Mouse (Mus musculus): ENCODE measurements around the gene Trip12. TPM values are rescaled to one million over a fixed set of nuclear protein-coding genes. Genes with fewer than 3 reads are reported as not detected.
A peak's percentile ranks its signal among the peaks of the same experiment; 100 is the strongest.

Gene Trip12
- polyA plus RNA-seq, 1 experiment from 2014 or later, result 64.4 TPM

DNA sequence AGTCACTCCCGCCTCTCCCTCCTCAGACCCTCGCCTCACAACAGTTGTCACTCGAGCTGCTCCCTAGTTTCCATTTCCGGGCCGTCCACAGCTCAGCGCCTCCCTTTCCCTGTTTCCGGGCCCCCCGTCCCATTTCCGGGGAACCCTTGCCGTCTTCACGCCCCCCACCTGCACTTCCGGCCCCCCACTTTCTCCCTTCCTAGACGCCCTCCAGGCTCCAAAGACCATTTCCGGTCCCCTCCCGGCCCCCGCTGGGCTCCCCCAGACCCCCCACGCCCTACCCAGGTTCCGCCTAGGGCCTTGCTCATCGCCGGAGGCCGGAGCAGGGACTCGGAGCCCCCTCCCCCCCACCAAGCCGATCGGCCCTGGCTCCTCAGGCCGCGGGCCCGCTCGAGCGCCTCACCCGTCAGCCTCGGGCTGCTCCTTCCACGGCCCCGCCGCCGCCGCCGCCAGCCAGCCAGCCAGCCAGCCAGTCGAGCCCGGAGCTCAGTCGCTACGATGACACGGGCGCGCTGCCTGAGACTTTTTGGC is 1.6 kb downstream of the Trip12 start:
- Histone ChIP-seq H3K9me3 (ENCODE audit: control insufficient read depth, low read length) (no peaks in the 10 kb centered on the region), H3K27ac (replicated peaks in 1 of 2; ENCODE audit: control insufficient read depth in 1 of 2, insufficient read depth in 1 of 2, low read depth in 2 of 2, low read length in 2 of 2) (peak overlapping the region; percentile 89 to 95), H3K4me2 (ENCODE audit: low read length) (peak overlapping the region; percentile 81), H3K4me1 (ENCODE audit: control insufficient read depth in 2 of 2, insufficient read depth in 2 of 2, low read length in 2 of 2) (peaks cover 0 to 14% of the 10 kb centered on the region in 2 experiments; a peak in 3 of 4 replicates), H3K9ac (ENCODE audit: low read length) (peak overlapping the region; percentile 99), H3K27me3 (ENCODE audit: control insufficient read depth, insufficient read depth, low read length) (no peaks in the 10 kb centered on the region), H3K4me3 (ENCODE audit: control insufficient read depth in 1 of 2, insufficient read depth in 1 of 2, low read depth in 1 of 2, low read length in 2 of 2) (peak overlapping the region; percentile 80 to 84), H3K36me3 (ENCODE audit: control insufficient read depth, insufficient read depth, low read length) (0 out of 2 replicates have a peak, but pooled peaks cover 6% of the 10 kb centered on the region)
- peak; percentile 46 for ATAC-seq (ENCODE audit: insufficient number of reproducible peaks, insufficient read depth, low FRiP score, low read depth)
- 2% methylated on average over 41 of the region's 44 CpGs for WGBS

DNA sequence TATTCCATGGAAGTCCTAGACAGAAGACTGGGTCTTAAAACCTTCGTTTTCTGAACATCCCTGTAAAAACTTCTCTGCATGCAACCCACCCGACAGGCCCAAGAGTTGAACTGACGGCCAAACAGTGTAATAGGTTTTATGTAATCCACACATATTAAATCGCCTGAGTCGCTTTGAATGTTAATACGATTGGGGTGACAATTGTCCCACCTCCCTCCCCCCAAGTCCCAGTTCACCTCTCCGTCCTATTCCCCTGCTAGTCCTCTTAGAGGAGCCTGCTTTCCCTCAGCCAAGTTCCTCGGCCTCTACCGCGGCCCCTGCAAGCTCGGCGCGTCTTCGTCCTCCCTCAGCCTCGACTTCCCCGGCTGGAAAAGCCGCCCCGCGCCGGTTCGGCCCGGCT is 2.2 kb downstream of the Trip12 start:
- H3K4me1 ChIP-seq (ENCODE audit: control insufficient read depth in 2 of 2, insufficient read depth in 2 of 2, low read length in 2 of 2), result peaks cover 0 to 14% of the 10 kb centered on the region in 2 experiments; a peak in 3 of 4 replicates
- peak overlapping the region; percentile 71 to 95 for H3K27ac ChIP-seq (replicated peaks in 1 of 2; ENCODE audit: control insufficient read depth in 1 of 2, insufficient read depth in 1 of 2, low read depth in 2 of 2, low read length in 2 of 2)
- H3K4me2 ChIP-seq (ENCODE audit: low read length), result peak overlapping the region; percentile 81
- no peak for ATAC-seq (ENCODE audit: insufficient number of reproducible peaks, insufficient read depth, low FRiP score, low read depth)
- peak overlapping the region; percentile 80 to 84 for H3K4me3 ChIP-seq (ENCODE audit: control insufficient read depth in 1 of 2, insufficient read depth in 1 of 2, low read depth in 1 of 2, low read length in 2 of 2)
- peak overlapping the region; percentile 99 for H3K9ac ChIP-seq (ENCODE audit: low read length)
- H3K27me3 ChIP-seq (ENCODE audit: control insufficient read depth, insufficient read depth, low read length), result no peaks in the 10 kb centered on the region
- peaks cover 9% of the 10 kb centered on the region for H3K36me3 ChIP-seq (ENCODE audit: control insufficient read depth, insufficient read depth, low read length)
- WGBS, result 0% methylated on average over 17 of the region's 22 CpGs
- H3K9me3 ChIP-seq (ENCODE audit: control insufficient read depth, low read length), result no peaks in the 10 kb centered on the region

DNA sequence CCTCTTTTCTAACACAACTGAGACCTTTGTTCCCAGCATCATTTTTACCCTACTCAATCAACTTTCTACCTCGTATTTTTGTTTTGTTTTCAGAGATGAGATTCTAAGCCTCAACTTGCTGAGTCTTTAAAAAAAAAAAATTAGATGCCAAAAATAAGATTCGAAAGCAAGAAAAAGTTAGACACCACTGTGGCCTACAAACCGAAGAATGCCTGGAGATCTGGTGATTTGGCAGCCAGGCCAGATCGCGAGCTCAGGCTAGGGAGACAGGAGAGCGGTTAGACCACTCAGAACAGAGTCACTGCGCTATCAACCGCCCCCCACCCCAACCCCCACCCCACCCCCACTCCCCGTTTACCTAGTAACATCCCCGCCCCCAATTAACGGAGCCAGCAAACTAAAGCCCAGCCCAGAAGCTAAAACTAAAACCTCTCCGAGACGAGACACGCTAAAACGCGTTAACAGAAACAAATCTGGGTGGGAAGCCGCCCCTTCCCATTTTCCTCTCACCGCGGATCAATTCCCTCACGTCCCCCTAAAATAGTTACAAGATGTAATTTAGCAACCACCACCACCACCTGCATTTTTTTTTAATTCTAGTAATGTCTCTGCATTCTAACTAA is 2.7 kb downstream of the Trip12 start:
- peak overlapping the region; percentile 80 to 84 for H3K4me3 ChIP-seq (ENCODE audit: control insufficient read depth in 1 of 2, insufficient read depth in 1 of 2, low read depth in 1 of 2, low read length in 2 of 2)
- no peaks in the 10 kb centered on the region for H3K9me3 ChIP-seq (ENCODE audit: control insufficient read depth, low read length)
- H3K27ac ChIP-seq (replicated peaks in 1 of 2; ENCODE audit: control insufficient read depth in 1 of 2, insufficient read depth in 1 of 2, low read depth in 2 of 2, low read length in 2 of 2), result peak overlapping the region in 1 of 2 experiments; percentile 95; a peak in 2 of 4 replicates
- H3K4me1 ChIP-seq (ENCODE audit: control insufficient read depth in 2 of 2, insufficient read depth in 2 of 2, low read length in 2 of 2), result peaks cover 0 to 14% of the 10 kb centered on the region in 2 experiments; a peak in 3 of 4 replicates
- H3K36me3 ChIP-seq (ENCODE audit: control insufficient read depth, insufficient read depth, low read length), result peaks cover 11% of the 10 kb centered on the region
- WGBS, result 7% methylated on average over 20 of the region's 20 CpGs
- peak overlapping the region; percentile 99 for H3K9ac ChIP-seq (ENCODE audit: low read length)
- no peaks in the 10 kb centered on the region for H3K27me3 ChIP-seq (ENCODE audit: control insufficient read depth, insufficient read depth, low read length)
- peak overlapping the region; percentile 81 for H3K4me2 ChIP-seq (ENCODE audit: low read length)
- no peak for ATAC-seq (ENCODE audit: insufficient number of reproducible peaks, insufficient read depth, low FRiP score, low read depth)

DNA sequence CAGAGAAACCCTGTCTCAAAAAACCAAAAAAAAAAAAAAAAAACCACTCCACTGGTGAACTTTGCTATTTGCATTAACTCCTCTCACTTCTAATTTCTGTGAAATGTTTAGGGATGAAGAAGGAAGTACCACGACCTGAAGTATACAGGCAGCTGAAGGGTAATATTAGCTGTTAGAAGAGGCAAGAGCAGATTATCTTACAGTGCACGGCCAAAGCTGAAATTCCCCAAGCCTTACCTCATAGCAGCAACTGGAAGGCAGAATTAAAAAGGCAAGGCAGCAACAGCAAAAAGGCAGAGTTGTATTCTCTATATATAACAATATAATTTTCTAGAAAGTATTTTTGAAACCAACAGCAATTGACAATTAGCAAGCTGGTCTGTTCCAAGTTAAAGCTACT is 15.2 kb downstream of the Trip12 start:
- Histone ChIP-seq H3K4me3 (ENCODE audit: control insufficient read depth in 1 of 2, insufficient read depth in 1 of 2, low read depth in 1 of 2, low read length in 2 of 2) (no peak overlapping the region), H3K4me2 (ENCODE audit: low read length) (no peak overlapping the region), H3K9ac (ENCODE audit: low read length) (no peak overlapping the region), H3K27ac (replicated peaks in 1 of 2; ENCODE audit: control insufficient read depth in 1 of 2, insufficient read depth in 1 of 2, low read depth in 2 of 2, low read length in 2 of 2) (0 out of 4 replicates have a peak overlapping the region, but pooled peaks of 1 of the 2 experiments have one; percentile 19), H3K4me1 (ENCODE audit: control insufficient read depth in 2 of 2, insufficient read depth in 2 of 2, low read length in 2 of 2) (peaks cover 0 to 12% of the 10 kb centered on the region in 2 experiments; a peak in 3 of 4 replicates), H3K36me3 (ENCODE audit: control insufficient read depth, insufficient read depth, low read length) (peaks cover 30% of the 10 kb centered on the region), H3K9me3 (ENCODE audit: control insufficient read depth, low read length) (no peaks in the 10 kb centered on the region), H3K27me3 (ENCODE audit: control insufficient read depth, insufficient read depth, low read length) (no peaks in the 10 kb centered on the region)
- WGBS, result 13% methylated on average over 2 of the region's 2 CpGs
- no peak for ATAC-seq (ENCODE audit: insufficient number of reproducible peaks, insufficient read depth, low FRiP score, low read depth)

DNA sequence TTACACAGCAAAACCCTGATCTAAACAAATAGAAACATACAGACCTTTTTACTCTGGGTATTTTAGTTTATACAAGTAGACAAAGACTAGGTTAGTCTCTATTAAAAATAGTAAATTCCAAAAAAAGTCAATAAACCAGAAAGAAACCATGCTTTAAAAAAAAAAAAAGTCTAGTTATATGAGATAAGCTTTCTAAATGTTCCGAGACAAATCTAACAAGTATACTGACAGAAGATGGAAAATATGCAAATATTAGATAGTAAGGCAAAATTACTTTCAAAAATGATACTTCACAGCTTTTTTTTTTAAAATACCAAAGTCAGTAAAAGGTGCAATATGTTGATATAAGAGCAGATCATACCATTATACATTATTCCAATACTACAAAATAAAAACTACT is 22.7 kb downstream of the Trip12 start:
- no peak overlapping the region for H3K4me2 ChIP-seq (ENCODE audit: low read length)
- no peak overlapping the region for H3K9ac ChIP-seq (ENCODE audit: low read length)
- H3K4me1 ChIP-seq (ENCODE audit: control insufficient read depth in 2 of 2, insufficient read depth in 2 of 2, low read length in 2 of 2), result no peaks in the 10 kb centered on the region
- no peaks in the 10 kb centered on the region for H3K9me3 ChIP-seq (ENCODE audit: control insufficient read depth, low read length)
- H3K36me3 ChIP-seq (ENCODE audit: control insufficient read depth, insufficient read depth, low read length), result peaks cover 35% of the 10 kb centered on the region
- WGBS, result 75% methylated on average over 1 of the region's 1 CpGs
- ATAC-seq (ENCODE audit: insufficient number of reproducible peaks, insufficient read depth, low FRiP score, low read depth), result no peak
- no peaks in the 10 kb centered on the region for H3K27me3 ChIP-seq (ENCODE audit: control insufficient read depth, insufficient read depth, low read length)
- no peak overlapping the region for H3K4me3 ChIP-seq (ENCODE audit: control insufficient read depth in 1 of 2, insufficient read depth in 1 of 2, low read depth in 1 of 2, low read length in 2 of 2)
- no peak overlapping the region for H3K27ac ChIP-seq (replicated peaks in 1 of 2; ENCODE audit: control insufficient read depth in 1 of 2, insufficient read depth in 1 of 2, low read depth in 2 of 2, low read length in 2 of 2)

DNA sequence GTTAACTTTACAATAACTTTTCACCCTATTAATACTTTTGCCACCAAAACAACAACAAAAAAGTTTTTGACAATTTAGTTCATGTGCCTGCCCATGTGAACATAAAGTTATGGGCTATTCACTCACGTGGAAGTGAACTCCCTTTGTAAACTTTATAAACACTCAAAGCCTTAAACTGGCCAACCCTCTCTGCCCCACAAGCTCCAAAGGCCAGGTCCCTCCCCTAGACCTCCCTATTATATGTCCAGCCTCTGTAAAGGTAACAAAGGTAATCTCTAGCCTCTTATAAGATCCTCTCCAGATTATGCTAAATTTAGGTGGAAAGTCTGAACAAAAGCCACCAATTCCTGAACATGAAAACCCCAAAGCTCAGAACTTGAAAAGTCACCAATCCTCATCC is 36.5 kb downstream of the Trip12 start:
- H3K9ac ChIP-seq (ENCODE audit: low read length), result no peak overlapping the region
- no peak overlapping the region for H3K4me2 ChIP-seq (ENCODE audit: low read length)
- no peak for ATAC-seq (ENCODE audit: insufficient number of reproducible peaks, insufficient read depth, low FRiP score, low read depth)
- H3K36me3 ChIP-seq (ENCODE audit: control insufficient read depth, insufficient read depth, low read length), result no peaks in the 10 kb centered on the region
- no peaks in the 10 kb centered on the region for H3K27me3 ChIP-seq (ENCODE audit: control insufficient read depth, insufficient read depth, low read length)
- 83% methylated on average over 1 of the region's 1 CpGs for WGBS
- 0 out of 4 replicates have a peak, but pooled peaks cover 0 to 3% of the 10 kb centered on the region in 2 experiments for H3K4me1 ChIP-seq (ENCODE audit: control insufficient read depth in 2 of 2, insufficient read depth in 2 of 2, low read length in 2 of 2)
- H3K4me3 ChIP-seq (ENCODE audit: control insufficient read depth in 1 of 2, insufficient read depth in 1 of 2, low read depth in 1 of 2, low read length in 2 of 2), result no peak overlapping the region
- H3K27ac ChIP-seq (replicated peaks in 1 of 2; ENCODE audit: control insufficient read depth in 1 of 2, insufficient read depth in 1 of 2, low read depth in 2 of 2, low read length in 2 of 2), result no peak overlapping the region
- H3K9me3 ChIP-seq (ENCODE audit: control insufficient read depth, low read length), result no peaks in the 10 kb centered on the region

DNA sequence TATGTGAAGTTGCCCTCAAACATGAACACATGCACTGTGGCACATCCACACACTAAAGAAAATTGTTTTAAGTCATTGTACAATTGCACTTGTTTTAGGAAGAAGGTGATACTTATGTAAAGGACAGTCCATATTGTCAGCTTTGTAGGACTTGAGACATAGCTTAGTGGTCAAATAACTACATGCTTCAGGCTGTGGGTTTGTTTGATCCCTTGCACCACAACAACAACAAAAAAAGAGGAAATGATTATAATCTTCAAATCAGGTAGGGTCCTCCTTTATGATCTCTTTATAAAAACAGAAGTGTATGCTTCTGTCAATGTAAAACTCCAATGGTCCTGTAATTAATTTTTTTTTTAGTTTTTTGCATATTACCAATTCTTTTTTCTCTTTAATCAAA is 41.1 kb downstream of the Trip12 start:
- no peak for ATAC-seq (ENCODE audit: insufficient number of reproducible peaks, insufficient read depth, low FRiP score, low read depth)
- peaks cover 3% of the 10 kb centered on the region for H3K36me3 ChIP-seq (ENCODE audit: control insufficient read depth, insufficient read depth, low read length)
- 0 out of 4 replicates have a peak, but pooled peaks cover 0 to 3% of the 10 kb centered on the region in 2 experiments for H3K4me1 ChIP-seq (ENCODE audit: control insufficient read depth in 2 of 2, insufficient read depth in 2 of 2, low read length in 2 of 2)
- no peak overlapping the region for H3K27ac ChIP-seq (replicated peaks in 1 of 2; ENCODE audit: control insufficient read depth in 1 of 2, insufficient read depth in 1 of 2, low read depth in 2 of 2, low read length in 2 of 2)
- no peaks in the 10 kb centered on the region for H3K9me3 ChIP-seq (ENCODE audit: control insufficient read depth, low read length)
- H3K4me2 ChIP-seq (ENCODE audit: low read length), result no peak overlapping the region
- no peaks in the 10 kb centered on the region for H3K27me3 ChIP-seq (ENCODE audit: control insufficient read depth, insufficient read depth, low read length)
- H3K9ac ChIP-seq (ENCODE audit: low read length), result no peak overlapping the region
- H3K4me3 ChIP-seq (ENCODE audit: control insufficient read depth in 1 of 2, insufficient read depth in 1 of 2, low read depth in 1 of 2, low read length in 2 of 2), result no peak overlapping the region
